Mouse (Mus musculus): ENCODE data around the gene Rrad. TPM values are rescaled to one million over a fixed set of nuclear protein-coding genes. Genes with fewer than 3 reads are reported as not detected.

The Rrad gene
- polyA plus RNA-seq, 1 experiment, result 19.5 TPM

DNA sequence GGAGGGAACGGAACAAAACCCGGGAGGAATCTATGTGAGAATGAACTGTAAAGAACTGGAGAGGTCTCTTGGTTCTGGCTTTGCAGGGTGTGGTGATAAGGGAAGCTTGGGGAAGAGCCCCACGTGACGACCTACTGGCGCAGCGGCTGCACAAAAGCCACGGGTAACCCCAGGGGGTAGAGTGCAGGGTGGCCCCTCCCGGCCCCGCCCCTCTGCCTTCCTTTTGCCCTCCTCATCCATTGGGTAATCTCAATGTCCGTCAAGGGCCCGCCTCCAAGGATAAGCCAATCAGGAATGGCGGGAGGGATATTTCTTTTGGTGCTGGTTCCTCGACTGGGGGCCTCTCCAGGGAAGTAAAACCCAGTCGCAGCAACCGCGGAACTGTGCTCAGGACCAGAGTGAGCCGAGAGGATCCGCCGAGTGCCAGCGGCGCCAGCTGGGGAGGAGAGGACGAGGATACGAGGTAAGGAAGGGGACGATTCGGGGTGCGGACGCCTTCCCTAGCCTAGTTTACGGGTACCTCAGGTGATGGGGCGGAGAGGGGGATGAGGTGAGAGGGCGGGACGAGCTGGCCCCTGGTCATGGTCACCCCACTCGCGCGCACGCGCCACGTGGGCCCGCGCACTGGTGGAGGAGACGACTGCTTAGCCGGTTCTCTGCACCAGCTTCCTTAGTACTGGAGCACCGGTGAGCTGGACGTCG lies 39.8 kb downstream of the Rrad start, which contains the start of gene Pdp2:
Pdp2 (plus strand) TSS at position 319 of the 702 bp plus-strand sequence.
- Histone ChIP-seq H3K4me3 (replicated peaks; ENCODE audit: extremely low read depth, low read depth, low read length) (peak within 1 kb of the TSS; percentile 95), H3K4me1 (ENCODE audit: control insufficient read depth, insufficient read depth, low read length) (0 out of 2 replicates have a peak, but pooled peaks cover under 1% of the 10 kb centered on the region)
- WGBS, result under 1% methylated on average over 44 of the region's 44 CpGs
- TF ChIP-seq POLR2A (IDR thresholded peaks at IDR 0.05; ENCODE audit: borderline replicate concordance, extremely low read depth, low read depth, low read length) (peak; percentile 69; the same call in 1 of the 2 replicates), CTCF (IDR thresholded peaks at IDR 0.05; ENCODE audit: insufficient read depth, low read length) (no peak)
- DNase-seq, result peak; percentile 92

DNA sequence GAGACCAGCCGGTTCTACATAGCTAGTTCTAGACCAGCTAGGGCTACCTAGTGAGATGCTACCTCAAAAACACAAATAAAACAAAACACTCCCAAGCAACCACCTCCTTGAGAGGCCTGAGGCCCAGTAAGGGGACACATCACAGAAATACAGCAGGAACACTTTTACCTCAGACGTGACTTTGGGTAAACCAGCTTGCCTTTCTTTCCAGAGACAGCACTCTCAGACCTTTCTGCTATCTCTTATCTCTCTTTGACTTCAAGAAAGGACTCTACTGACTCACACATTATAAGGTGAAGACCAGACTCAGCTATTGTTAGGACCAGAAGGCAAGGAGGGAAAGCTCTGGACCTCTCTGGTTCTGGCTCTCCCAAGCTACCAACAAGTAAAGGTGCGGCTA lies 40.8 kb downstream of the Rrad start:
- H3K4me3 ChIP-seq (replicated peaks; ENCODE audit: extremely low read depth, low read depth, low read length), result no peak overlapping the region
- DNase-seq, result no peak
- WGBS, result 96% methylated on average over 3 of the region's 3 CpGs
- TF ChIP-seq CTCF (IDR thresholded peaks at IDR 0.05; ENCODE audit: insufficient read depth, low read length), result no peak
- no peak for TF ChIP-seq POLR2A (IDR thresholded peaks at IDR 0.05; ENCODE audit: borderline replicate concordance, extremely low read depth, low read depth, low read length)
- no peaks in the 10 kb centered on the region for H3K4me1 ChIP-seq (ENCODE audit: control insufficient read depth, insufficient read depth, low read length)

DNA sequence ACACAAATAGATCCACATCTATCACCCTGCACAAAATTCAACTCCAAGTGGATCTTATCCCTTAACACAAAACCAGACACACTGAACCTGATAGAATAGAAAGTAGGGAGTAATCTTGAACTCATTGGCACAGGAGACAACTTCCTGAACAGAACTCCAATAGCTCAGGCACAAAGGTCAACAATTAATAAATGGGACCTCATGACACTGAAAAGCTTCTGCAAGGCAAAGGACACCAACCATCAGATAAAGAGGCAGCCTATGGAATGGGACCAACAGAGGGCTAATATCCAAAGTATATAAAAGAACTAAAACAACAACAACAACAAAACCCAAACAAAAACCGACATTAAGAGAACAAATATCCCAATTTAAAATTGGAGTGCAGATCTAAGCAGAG lies 46.6 kb downstream of the Rrad start:
- Histone ChIP-seq H3K4me1 (ENCODE audit: control insufficient read depth, insufficient read depth, low read length) (no peaks in the 10 kb centered on the region), H3K4me3 (replicated peaks; ENCODE audit: extremely low read depth, low read depth, low read length) (no peak overlapping the region)
- no peak for TF ChIP-seq CTCF (IDR thresholded peaks at IDR 0.05; ENCODE audit: insufficient read depth, low read length)
- no peak for TF ChIP-seq POLR2A (IDR thresholded peaks at IDR 0.05; ENCODE audit: borderline replicate concordance, extremely low read depth, low read depth, low read length)
- WGBS, result 45% methylated on average over 1 of the region's 1 CpGs
- DNase-seq, result no peak

Other genes with a start within 250 kb of the Rrad start
- gene Cmtm4, start 235.5 kb downstream of the Rrad start, polyA plus RNA-seq (2012; rRNA removed), result 14.9 and 22.4 TPM in 2 replicates
- 20.2 and 32.1 TPM in 2 replicates for gene Dync1li2, start 188.3 kb downstream of the Rrad start, polyA plus RNA-seq (2012; rRNA removed)
- gene Terb1, start 121.4 kb downstream of the Rrad start, polyA plus RNA-seq (2012; rRNA removed), result 0.05 and 0.07 TPM in 2 replicates
- gene Nae1, start 96.7 kb downstream of the Rrad start, polyA plus RNA-seq (2012; rRNA removed), result 7.4 and 17.1 TPM in 2 replicates
- 1.4 and 1.8 TPM in 2 replicates for gene Car7, start 96.6 kb downstream of the Rrad start, polyA plus RNA-seq (2012; rRNA removed)
- gene Pdp2, start 39.9 kb downstream of the Rrad start, polyA plus RNA-seq (2012; rRNA removed), result 3.4 and 4.4 TPM in 2 replicates
- 9.6 and 16.2 TPM in 2 replicates for gene Cdh16, start 6.9 kb downstream of the Rrad start, polyA plus RNA-seq (2012; rRNA removed)
- gene Ciao2b, start 10.6 kb upstream of the Rrad start, polyA plus RNA-seq (2012; rRNA removed), result 34.7 and 35.3 TPM in 2 replicates
- 0.14 and 0.55 TPM in 2 replicates for gene Ces2a, start 102.7 kb upstream of the Rrad start, polyA plus RNA-seq (2012; rRNA removed)
- gene Ces2b, start 200.2 kb upstream of the Rrad start, polyA plus RNA-seq (2012; rRNA removed), result 1.9 and 2.0 TPM in 2 replicates
- gene Ces2c, start 215.7 kb upstream of the Rrad start, polyA plus RNA-seq (2012; rRNA removed), result 0.30 and 1.2 TPM in 2 replicates

Measured in lung, adult 2 months (tissue).